Mouse (Mus musculus) CD4-positive, CD25-positive, alpha-beta regulatory T cell, adult 4 months (primary cell): ENCODE measurements around the gene Gm11084. TPM values are rescaled to one million over a fixed set of nuclear protein-coding genes. Genes with fewer than 3 reads are reported as not detected.

Source experiments
- ATAC-seq: one replicate; pipeline ENCODE4 v1.8.0; 2017
- polyA plus RNA-seq, 2 experiments: library from polyadenylated mRNA; unstranded; fragments of 100-300 nt; shearing (Covaris generic); gene quantifications; one replicate each; pipeline ENCODE4 v1.2.1; 2017

The Gm11084 gene
- polyA plus RNA-seq, 2 experiments from 2014 or later = not detected

GRCm38 (mm10) chr2:72924981-72925380, 61.5 kb downstream of the Gm11084 start:
- ATAC-seq = no peak

Other genes starting within 250 kb of the Gm11084 start
- gene Sp3, start 6.3 kb downstream of the Gm11084 start, polyA plus RNA-seq = 10 to 100 TPM; 52.0 to 71.4 TPM
- gene Ola1, start 232.2 kb upstream of the Gm11084 start, polyA plus RNA-seq = 10 to 100 TPM; 77.4 to 77.6 TPM